Mouse (Mus musculus): ENCODE results near the gene Tmem102. TPM values are rescaled to one million over a fixed set of nuclear protein-coding genes. Genes with fewer than 3 reads are reported as not detected.
A peak's percentile ranks its signal among the peaks of the same experiment; 100 is the strongest.

The Tmem102 gene
- total RNA-seq, 2 experiments from 2014 or later = not detected

GRCm38 (mm10) chr11:69791420-69791819 is 14.0 kb downstream of the Tmem102 start:
- ATAC-seq (ENCODE audit: poor library complexity, severe bottlenecking) = no peak

GRCm38 (mm10) chr11:69789431-69789830 is 16.0 kb downstream of the Tmem102 start:
- ATAC-seq (ENCODE audit: poor library complexity, severe bottlenecking) = no peak

- ATAC-seq (ENCODE audit: poor library complexity, severe bottlenecking) = no peak
Observed at GRCm38 (mm10) chr11:69787306-69787705, 18.1 kb downstream of the Tmem102 start.

GRCm38 (mm10) chr11:69784793-69785272 is 20.6 kb downstream of the Tmem102 start:
- peak; percentile 77 for ATAC-seq (ENCODE audit: poor library complexity, severe bottlenecking)

GRCm38 (mm10) chr11:69781828-69782227 is 23.6 kb downstream of the Tmem102 start:
- ATAC-seq (ENCODE audit: poor library complexity, severe bottlenecking) = no peak

GRCm38 (mm10) chr11:69778985-69779384 is 26.4 kb downstream of the Tmem102 start:
- no peak for ATAC-seq (ENCODE audit: poor library complexity, severe bottlenecking)

GRCm38 (mm10) chr11:69778258-69778982 is 27.0 kb downstream of the Tmem102 start:
- ATAC-seq (ENCODE audit: poor library complexity, severe bottlenecking) = no peak

GRCm38 (mm10) chr11:69777504-69778257 is 27.7 kb downstream of the Tmem102 start:
- peak; percentile 40 for ATAC-seq (ENCODE audit: poor library complexity, severe bottlenecking)

- no peak for ATAC-seq (ENCODE audit: poor library complexity, severe bottlenecking)
Observed at GRCm38 (mm10) chr11:69776488-69776887, 28.9 kb downstream of the Tmem102 start.

GRCm38 (mm10) chr11:69775716-69776115 is 29.7 kb downstream of the Tmem102 start:
- no peak for ATAC-seq (ENCODE audit: poor library complexity, severe bottlenecking)

- ATAC-seq (ENCODE audit: poor library complexity, severe bottlenecking) = no peak
Observed at GRCm38 (mm10) chr11:69774961-69775360, 30.5 kb downstream of the Tmem102 start.

- no peak for ATAC-seq (ENCODE audit: poor library complexity, severe bottlenecking)
Observed at GRCm38 (mm10) chr11:69767625-69767909, 37.9 kb downstream of the Tmem102 start.

GRCm38 (mm10) chr11:69766872-69767624 is 38.4 kb downstream of the Tmem102 start:
- ATAC-seq (ENCODE audit: poor library complexity, severe bottlenecking) = no peak

- ATAC-seq (ENCODE audit: poor library complexity, severe bottlenecking) = peak; percentile 60
Observed at GRCm38 (mm10) chr11:69766126-69766609, 39.3 kb downstream of the Tmem102 start.

- peak; percentile 48 for ATAC-seq (ENCODE audit: poor library complexity, severe bottlenecking)
Observed at GRCm38 (mm10) chr11:69765221-69766125, 40.0 kb downstream of the Tmem102 start, which contains the start of gene Zbtb4. Gene Zbtb4 (plus strand): TSS chr11:69765912.

GRCm38 (mm10) chr11:69763551-69763950 is 41.9 kb downstream of the Tmem102 start:
- no peak for ATAC-seq (ENCODE audit: poor library complexity, severe bottlenecking)

GRCm38 (mm10) chr11:69761868-69762267 is 43.6 kb downstream of the Tmem102 start, which contains the start of gene Slc35g3:
Gene Slc35g3 (minus strand): TSS chr11:69761968.
- ATAC-seq (ENCODE audit: poor library complexity, severe bottlenecking) = no peak

GRCm38 (mm10) chr11:69760901-69761200 is 44.6 kb downstream of the Tmem102 start:
- ATAC-seq (ENCODE audit: poor library complexity, severe bottlenecking) = no peak

GRCm38 (mm10) chr11:69760160-69760900 is 45.1 kb downstream of the Tmem102 start:
- ATAC-seq (ENCODE audit: poor library complexity, severe bottlenecking) = no peak

Measured in megakaryocyte, adult 5-6 weeks (primary cell).